Mouse (Mus musculus) B cell, adult 62 days (primary cell): ENCODE measurements around the gene Smu1. TPM values are rescaled to one million over a fixed set of nuclear protein-coding genes. Genes with fewer than 3 reads are reported as not detected.

ENCODE experiments used
- total RNA-seq: library from RNA; stranded (reverse); gene quantifications from 4 replicates; pipeline ENCODE4 v1.2.4, GENCODE M21; 2023

Smu1 gene
- total RNA-seq: 70.1 to 87.0 TPM (median 85.7 TPM) in 4 replicates

GRCm38 (mm10) chr4:40757780-40758420, at the start of gene Smu1:
Gene Smu1, minus strand, starts transcription at chr4:40757923.

GRCm38 (mm10) chr4:40722011-40722666, 35.6 kb downstream of the Smu1 start, which contains the start of gene Dnaja1:
Gene Dnaja1, plus strand, starts transcription at chr4:40722150.

GRCm38 (mm10) chr4:40702797-40703709, 54.7 kb downstream of the Smu1 start, which contains the start of gene Aptx:
Gene Aptx, minus strand, starts transcription at chr4:40703194.

Other genes with a start within 250 kb of the Smu1 start
- 28.2 to 36.1 TPM (median 29.4 TPM) in 4 replicates for gene Aptx, start 54.7 kb downstream of the Smu1 start, total RNA-seq
- gene Dnaja1, start 35.8 kb downstream of the Smu1 start, total RNA-seq: 419 to 597 TPM (median 444 TPM) in 4 replicates
- gene B4galt1, start 96.1 kb upstream of the Smu1 start, total RNA-seq: 46.1 to 51.5 TPM (median 47.3 TPM) in 4 replicates
- not detected in 4 replicates for gene Spink4, start 162.1 kb upstream of the Smu1 start, total RNA-seq
- gene Bag1, start 190.4 kb upstream of the Smu1 start, total RNA-seq: 66.0 to 76.4 TPM (median 72.0 TPM) in 4 replicates
- 37.5 to 40.9 TPM (median 38.4 TPM) in 4 replicates for gene Chmp5, start 190.5 kb upstream of the Smu1 start, total RNA-seq
- gene Nfx1, start 213.0 kb upstream of the Smu1 start, total RNA-seq: 87.1 to 97.3 TPM (median 95.8 TPM) in 4 replicates